Mouse (Mus musculus) E14TG2a.4 (cell line): Measurements from ENCODE around the gene Ifrd1.

Source experiments
- CTCF ChIP-seq: conservative IDR thresholded peaks from 2 replicates; pipeline ENCODE4 v1.5.1; 2014; ENCODE audit warnings: low read length
- NANOG ChIP-seq: IDR thresholded peaks from 2 replicates; pipeline ENCODE4 v1.6.1; 2014; ENCODE audit warnings: borderline replicate concordance, low read length, mixed read lengths
- POU5F1 ChIP-seq: IDR thresholded peaks from 2 replicates; pipeline ENCODE4 v1.6.1; 2014; ENCODE audit warnings: low read length, borderline replicate concordance

DNA sequence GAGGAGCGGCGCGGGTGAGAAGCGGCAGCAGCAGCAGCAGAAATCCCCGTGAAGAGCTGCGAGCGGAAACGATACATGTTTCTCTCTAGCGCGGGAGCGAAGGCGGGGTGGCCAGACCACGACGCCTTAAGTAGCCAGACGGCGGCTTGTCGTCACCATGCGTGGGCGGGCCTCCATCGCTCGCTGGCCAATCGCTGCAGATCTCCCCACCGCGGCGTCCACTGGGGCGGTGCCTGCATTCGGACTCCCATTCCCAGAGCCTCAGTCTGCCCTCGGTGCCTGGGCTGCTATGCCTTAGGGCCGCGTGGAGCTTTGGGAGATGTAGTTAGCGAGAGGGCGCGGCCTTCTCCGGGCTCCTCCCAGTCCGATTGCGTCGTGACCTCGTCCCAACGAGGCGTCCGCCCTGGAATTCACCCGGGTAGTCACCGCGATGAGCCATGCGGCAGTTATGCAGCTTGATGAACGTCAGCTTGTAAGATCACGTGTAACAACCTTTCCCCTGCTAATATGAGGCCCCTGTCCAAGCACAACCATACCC, 25.2 kb downstream of the Ifrd1 start:
- no peak for TF ChIP-seq CTCF
- TF ChIP-seq POU5F1 = no peak
- no peak for TF ChIP-seq NANOG
